Mouse (Mus musculus) kidney, adult 2 months (tissue): ENCODE measurements at regions not wholly inside any gene's neighbourhood (a gene's known extent, or its start where the extent isn't known, plus 50 kb on each side); places are given as distances from the start of the nearest gene placed in this dataset.

Experiments used
- CTCF ChIP-seq: fragments of 200-500 bp; conservative IDR thresholded peaks from 2 replicates; pipeline ENCODE4 v1.5.1; 2011; ENCODE audit warnings: low read depth, mild to moderate bottlenecking, control low read depth, low read length, moderate library complexity, mixed read lengths; ENCODE audit not compliant: insufficient read depth, insufficient read length
- POLR2A ChIP-seq: fragments of 200-500 bp; IDR thresholded peaks from one replicate; pipeline ENCODE4 v1.6.1; 2011; ENCODE audit warnings: low read depth, low read length, control low read depth

- TF ChIP-seq CTCF (no peak), POLR2A (no peak)
Observed at GRCm38 (mm10) chr19:21012391-21012790, 58.4 kb upstream of the Tmc1 start.
